Mouse (Mus musculus): ENCODE measurements around the gene Ttc9. TPM values are rescaled to one million over a fixed set of nuclear protein-coding genes. Genes with fewer than 3 reads are reported as not detected.

The Ttc9 gene
- polyA plus RNA-seq, 1 experiment from 2014 or later: 3.1 TPM

DNA sequence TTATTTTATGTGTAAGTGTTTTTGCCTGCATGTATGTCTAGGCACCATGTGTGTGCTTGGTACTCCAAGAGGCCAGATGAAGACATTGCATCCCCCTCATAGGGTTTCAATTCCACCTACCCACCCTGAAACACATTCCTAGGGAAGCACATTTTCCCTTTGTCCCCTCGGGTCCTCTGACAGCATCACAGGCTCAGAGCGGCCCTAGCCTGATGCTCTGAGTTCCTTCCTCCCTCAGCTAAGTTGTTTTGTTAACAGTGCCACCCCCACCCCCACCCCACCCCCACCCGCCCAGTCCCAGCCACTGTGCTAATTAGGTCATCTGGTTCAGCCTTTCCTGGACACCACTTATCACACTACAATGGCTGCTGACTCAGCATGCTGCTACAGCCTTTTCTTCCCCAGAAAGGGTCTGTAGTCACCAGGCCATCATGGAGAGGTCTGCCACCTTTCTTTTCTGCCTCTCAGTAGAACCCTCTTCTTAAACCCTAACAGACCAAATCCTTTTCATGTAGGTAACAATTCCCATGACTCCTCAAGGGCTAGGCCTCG, 58.5 kb downstream of the Ttc9 start:
- no peak overlapping the region for H3K4me2 ChIP-seq (ENCODE audit: low read depth, low read length, severe bottlenecking)
- H3K4me1 ChIP-seq (replicated peaks; ENCODE audit: control insufficient read depth, insufficient read depth, low read length): peaks cover 10% of the 10 kb centered on the region; the same call in 1 of the 2 replicates
- no peak overlapping the region for H3K27ac ChIP-seq (ENCODE audit: low read depth, low read length)
- no peaks in the 10 kb centered on the region for H3K27me3 ChIP-seq (ENCODE audit: control insufficient read depth, insufficient read depth, low read length)
- no peak for ATAC-seq (replicated peaks; ENCODE audit: low FRiP score)
- no peak overlapping the region for H3K4me3 ChIP-seq (ENCODE audit: low read depth, low read length)
- no peaks in the 10 kb centered on the region for H3K36me3 ChIP-seq (ENCODE audit: control insufficient read depth, insufficient read depth, low read length)
- H3K9me3 ChIP-seq (ENCODE audit: control insufficient read depth, low read length): no peaks in the 10 kb centered on the region
- no peak overlapping the region for H3K9ac ChIP-seq (ENCODE audit: low read length)
- DNase-seq (ENCODE audit: low spot score): no peak
- 13% methylated on average over 4 of the region's 4 CpGs for WGBS

GRCm38 (mm10) chr12:81690111-81690510, 59.1 kb downstream of the Ttc9 start:
- Histone ChIP-seq H3K4me3 (ENCODE audit: low read depth, low read length) (no peak overlapping the region), H3K27me3 (ENCODE audit: control insufficient read depth, insufficient read depth, low read length) (no peaks in the 10 kb centered on the region), H3K36me3 (ENCODE audit: control insufficient read depth, insufficient read depth, low read length) (no peaks in the 10 kb centered on the region), H3K9me3 (ENCODE audit: control insufficient read depth, low read length) (no peaks in the 10 kb centered on the region), H3K4me1 (replicated peaks; ENCODE audit: control insufficient read depth, insufficient read depth, low read length) (peaks cover 7% of the 10 kb centered on the region; the same call in 1 of the 2 replicates), H3K4me2 (ENCODE audit: low read depth, low read length, severe bottlenecking) (no peak overlapping the region), H3K27ac (ENCODE audit: low read depth, low read length) (no peak overlapping the region), H3K9ac (ENCODE audit: low read length) (no peak overlapping the region)
- ATAC-seq (replicated peaks; ENCODE audit: low FRiP score) (no peak), DNase-seq (ENCODE audit: low spot score) (no peak)
- 85% methylated on average over 15 of the region's 15 CpGs for WGBS

- no peak overlapping the region for H3K9ac ChIP-seq (ENCODE audit: low read length)
- H3K36me3 ChIP-seq (ENCODE audit: control insufficient read depth, insufficient read depth, low read length): no peaks in the 10 kb centered on the region
- no peak overlapping the region for H3K27ac ChIP-seq (ENCODE audit: low read depth, low read length)
- DNase-seq (ENCODE audit: low spot score) (no peak), ATAC-seq (replicated peaks; ENCODE audit: low FRiP score) (no peak)
- H3K4me2 ChIP-seq (ENCODE audit: low read depth, low read length, severe bottlenecking): no peak overlapping the region
- H3K4me3 ChIP-seq (ENCODE audit: low read depth, low read length): no peak overlapping the region
- no peaks in the 10 kb centered on the region for H3K9me3 ChIP-seq (ENCODE audit: control insufficient read depth, low read length)
- 91% methylated on average over 7 of the region's 7 CpGs for WGBS
- H3K4me1 ChIP-seq (replicated peaks; ENCODE audit: control insufficient read depth, insufficient read depth, low read length): peaks cover 4% of the 10 kb centered on the region; the same call in 1 of the 2 replicates
- no peaks in the 10 kb centered on the region for H3K27me3 ChIP-seq (ENCODE audit: control insufficient read depth, insufficient read depth, low read length)
These were observed 59.7 kb downstream of the Ttc9 start for GRCm38 (mm10) chr12:81690751-81691150.

DNA sequence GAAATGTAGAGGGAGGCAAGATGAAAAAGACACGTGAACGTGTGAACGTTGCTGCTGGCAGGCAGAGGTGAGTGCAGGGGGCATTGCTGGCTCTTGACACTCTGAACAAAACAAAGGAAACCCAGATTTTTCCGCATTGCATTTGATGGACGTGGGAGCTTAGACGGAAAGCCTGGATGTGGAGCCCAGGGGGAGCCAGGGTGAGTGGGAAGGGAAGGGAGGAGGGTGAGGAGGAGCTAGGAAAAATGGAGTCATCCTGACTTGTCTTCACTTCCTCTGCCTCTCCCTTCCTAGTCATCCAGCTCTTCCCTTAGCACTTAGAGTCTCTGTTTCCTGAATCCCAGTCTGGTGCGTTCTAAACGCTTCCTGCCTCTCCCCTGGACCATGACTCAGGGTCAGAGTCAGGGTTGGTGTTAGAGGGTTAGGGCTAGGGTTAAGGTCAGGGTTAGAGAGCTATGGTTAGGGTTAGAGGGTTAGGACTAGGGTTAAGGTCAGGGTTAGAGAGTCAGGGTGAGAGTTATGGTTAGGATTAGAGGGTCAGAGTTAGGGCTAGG, 60.2 kb downstream of the Ttc9 start:
- H3K27me3 ChIP-seq (ENCODE audit: control insufficient read depth, insufficient read depth, low read length): no peaks in the 10 kb centered on the region
- ATAC-seq (replicated peaks; ENCODE audit: low FRiP score) (no peak), DNase-seq (ENCODE audit: low spot score) (no peak)
- no peak overlapping the region for H3K9ac ChIP-seq (ENCODE audit: low read length)
- no peaks in the 10 kb centered on the region for H3K9me3 ChIP-seq (ENCODE audit: control insufficient read depth, low read length)
- H3K4me1 ChIP-seq (replicated peaks; ENCODE audit: control insufficient read depth, insufficient read depth, low read length): peaks cover 2% of the 10 kb centered on the region; the same call in 1 of the 2 replicates
- WGBS: 57% methylated on average over 8 of the region's 8 CpGs
- H3K4me3 ChIP-seq (ENCODE audit: low read depth, low read length): no peak overlapping the region
- no peak overlapping the region for H3K4me2 ChIP-seq (ENCODE audit: low read depth, low read length, severe bottlenecking)
- H3K36me3 ChIP-seq (ENCODE audit: control insufficient read depth, insufficient read depth, low read length): no peaks in the 10 kb centered on the region
- H3K27ac ChIP-seq (ENCODE audit: low read depth, low read length): no peak overlapping the region

DNA sequence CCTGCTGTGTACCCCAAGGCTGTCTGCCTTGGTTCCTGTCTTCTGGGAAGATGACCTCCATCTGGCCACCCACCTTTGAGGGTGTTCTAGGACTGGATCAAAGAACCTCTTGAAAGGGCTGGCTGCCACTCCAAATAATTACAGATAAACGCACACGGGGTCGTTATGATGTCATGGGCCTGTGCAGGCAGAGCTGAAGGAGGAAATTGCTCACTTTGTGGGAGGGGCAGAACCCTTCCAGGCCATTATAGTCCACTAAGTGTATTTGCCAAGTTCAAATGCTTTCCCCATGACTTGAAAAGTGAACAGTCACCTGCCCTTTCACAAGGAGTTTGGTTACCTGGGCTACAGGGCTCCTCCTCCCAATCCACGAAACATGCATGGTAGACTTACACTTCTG, 67.0 kb downstream of the Ttc9 start:
- no peak for ATAC-seq (replicated peaks; ENCODE audit: low FRiP score)
- WGBS: 56% methylated on average over 4 of the region's 4 CpGs

GRCm38 (mm10) chr12:81702903-81703302, 71.9 kb downstream of the Ttc9 start:
- no peak for ATAC-seq (replicated peaks; ENCODE audit: low FRiP score)
- Histone ChIP-seq H3K9ac (ENCODE audit: low read length) (no peak overlapping the region), H3K4me3 (ENCODE audit: low read depth, low read length) (no peak overlapping the region), H3K36me3 (ENCODE audit: control insufficient read depth, insufficient read depth, low read length) (no peaks in the 10 kb centered on the region), H3K4me1 (replicated peaks; ENCODE audit: control insufficient read depth, insufficient read depth, low read length) (no peaks in the 10 kb centered on the region), H3K27ac (ENCODE audit: low read depth, low read length) (no peak overlapping the region), H3K9me3 (ENCODE audit: control insufficient read depth, low read length) (no peaks in the 10 kb centered on the region), H3K4me2 (ENCODE audit: low read depth, low read length, severe bottlenecking) (no peak overlapping the region), H3K27me3 (ENCODE audit: control insufficient read depth, insufficient read depth, low read length) (no peaks in the 10 kb centered on the region)
- WGBS: 5% methylated on average over 1 of the region's 1 CpGs
- no peak for DNase-seq (ENCODE audit: low spot score)

More for the DNA sequence above, 67.0 kb downstream of the Ttc9 start:
- H3K4me2 ChIP-seq (ENCODE audit: low read depth, low read length, severe bottlenecking): no peak overlapping the region
- H3K27ac ChIP-seq (ENCODE audit: low read depth, low read length): no peak overlapping the region
- no peaks in the 10 kb centered on the region for H3K36me3 ChIP-seq (ENCODE audit: control insufficient read depth, insufficient read depth, low read length)
- no peak for DNase-seq (ENCODE audit: low spot score)
- H3K4me1 ChIP-seq (replicated peaks; ENCODE audit: control insufficient read depth, insufficient read depth, low read length): no peaks in the 10 kb centered on the region
- H3K9me3 ChIP-seq (ENCODE audit: control insufficient read depth, low read length): no peaks in the 10 kb centered on the region
- H3K9ac ChIP-seq (ENCODE audit: low read length): no peak overlapping the region
- H3K27me3 ChIP-seq (ENCODE audit: control insufficient read depth, insufficient read depth, low read length): no peaks in the 10 kb centered on the region
- H3K4me3 ChIP-seq (ENCODE audit: low read depth, low read length): no peak overlapping the region

DNA sequence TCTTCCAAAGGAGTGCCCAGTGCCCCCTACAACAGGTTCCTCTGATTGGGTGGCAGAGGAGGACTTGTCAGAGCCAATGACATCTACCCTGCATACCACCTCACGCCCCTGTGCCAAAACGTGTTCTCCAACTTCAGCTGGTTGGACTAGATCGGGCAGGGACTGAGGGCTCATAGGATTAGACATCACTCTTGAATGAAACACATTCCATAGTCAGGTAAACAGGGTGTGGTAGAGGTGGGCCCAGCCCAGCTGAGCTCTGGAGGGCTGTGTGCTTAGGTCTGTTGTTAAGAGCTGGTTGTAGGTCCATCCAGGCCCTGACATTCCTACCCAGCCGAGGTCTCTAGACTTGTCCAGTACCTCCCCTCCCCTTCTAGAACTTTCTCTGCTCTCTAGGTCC, 81.6 kb downstream of the Ttc9 start:
- Histone ChIP-seq H3K4me1 (replicated peaks; ENCODE audit: control insufficient read depth, insufficient read depth, low read length) (no peaks in the 10 kb centered on the region), H3K4me3 (ENCODE audit: low read depth, low read length) (no peak overlapping the region), H3K27me3 (ENCODE audit: control insufficient read depth, insufficient read depth, low read length) (no peaks in the 10 kb centered on the region), H3K9ac (ENCODE audit: low read length) (no peak overlapping the region), H3K4me2 (ENCODE audit: low read depth, low read length, severe bottlenecking) (no peak overlapping the region), H3K36me3 (ENCODE audit: control insufficient read depth, insufficient read depth, low read length) (no peaks in the 10 kb centered on the region), H3K9me3 (ENCODE audit: control insufficient read depth, low read length) (no peaks in the 10 kb centered on the region), H3K27ac (ENCODE audit: low read depth, low read length) (no peak overlapping the region)
- WGBS: 89% methylated on average over 4 of the region's 4 CpGs
- DNase-seq (ENCODE audit: low spot score): no peak
- ATAC-seq (replicated peaks; ENCODE audit: low FRiP score): no peak

Other genes with a start within 250 kb of the Ttc9 start
- 0.71 and 0.75 TPM in 2 replicates for gene Adam4, start 209.3 kb upstream of the Ttc9 start, polyA plus RNA-seq (2014; fragmentation: Nextera tagmentation; extraction: Ambion mirVana)
- 112 and 121 TPM in 2 replicates for gene Cox16, start 146.1 kb upstream of the Ttc9 start, polyA plus RNA-seq (2014; fragmentation: Nextera tagmentation; extraction: Ambion mirVana)
- 25.1 and 28.0 TPM in 2 replicates for gene Gm20498, start 98.3 kb upstream of the Ttc9 start, polyA plus RNA-seq (2014; fragmentation: Nextera tagmentation; extraction: Ambion mirVana)
- 30.9 and 34.9 TPM in 2 replicates for gene Synj2bp, start 98.3 kb upstream of the Ttc9 start, polyA plus RNA-seq (2014; fragmentation: Nextera tagmentation; extraction: Ambion mirVana)
- gene Adam21, start 62.8 kb upstream of the Ttc9 start, polyA plus RNA-seq (2014; fragmentation: Nextera tagmentation; extraction: Ambion mirVana): 0.17 and 0.81 TPM in 2 replicates
- 72.3 and 81.1 TPM in 2 replicates for gene Med6, start 36.2 kb upstream of the Ttc9 start, polyA plus RNA-seq (2014; fragmentation: Nextera tagmentation; extraction: Ambion mirVana)
- 3.0 and 3.9 TPM in 2 replicates for gene Map3k9, start 149.9 kb downstream of the Ttc9 start, polyA plus RNA-seq (2014; fragmentation: Nextera tagmentation; extraction: Ambion mirVana)
- 14.6 and 14.8 TPM in 2 replicates for gene Pcnx, start 228.8 kb downstream of the Ttc9 start, polyA plus RNA-seq (2014; fragmentation: Nextera tagmentation; extraction: Ambion mirVana)

Data from forebrain, embryonic 11.5 days (tissue).